Mouse (Mus musculus) liver, adult 2 months (tissue): ENCODE measurements around the gene Dhx34.

Source experiments
- CTCF ChIP-seq: fragments of 200-500 bp; IDR thresholded peaks from 2 replicates; pipeline ENCODE4 v1.5.1; 2011; ENCODE audit warnings: low read depth, low read length, control low read depth
- POLR2A ChIP-seq: fragments of 200-500 bp; IDR thresholded peaks from 2 replicates; pipeline ENCODE4 v1.6.1; 2011; ENCODE audit warnings: low read length, control low read depth; ENCODE audit not compliant: insufficient read depth; ENCODE audit errors: extremely low read depth

DNA sequence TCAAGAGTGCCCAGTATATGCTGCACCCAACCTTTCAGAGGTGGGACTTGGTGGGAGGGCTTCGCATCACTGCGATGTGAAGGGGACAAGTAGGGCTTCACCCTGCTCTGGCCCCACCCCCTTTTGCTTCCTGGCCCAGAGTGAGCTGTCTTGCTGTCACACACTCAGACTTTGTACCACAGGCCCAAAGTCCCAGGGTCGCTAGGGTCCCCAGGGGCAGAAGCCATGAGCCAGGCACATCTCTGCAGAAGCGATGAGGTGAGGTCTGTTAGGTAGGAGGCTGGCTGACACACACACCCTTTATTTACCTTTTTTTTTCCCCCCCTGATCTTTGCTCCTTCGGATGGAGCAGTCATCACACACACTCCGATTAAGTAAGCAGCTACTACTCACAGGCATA lies 8.6 kb downstream of the Dhx34 start:
- TF ChIP-seq POLR2A: no peak
- no peak for TF ChIP-seq CTCF
